Mouse (Mus musculus) megakaryocyte, embryonic 14.5 days (primary cell): Measurements from ENCODE around the gene Nudt15.

Source experiments
- FLI1 ChIP-seq: IDR thresholded peaks from 2 replicates; pipeline ENCODE4 v1.6.1; 2012; ENCODE audit warnings: low read length, inconsistent platforms, mixed read lengths
- GATA1 ChIP-seq: IDR thresholded peaks from 3 replicates; pipeline ENCODE4 v1.6.1; 2012; ENCODE audit warnings: mixed read lengths, low read length, inconsistent platforms, borderline replicate concordance

GRCm38 (mm10) chr14:73574053-73574452 lies 26.0 kb upstream of the Nudt15 start:
- no peak for TF ChIP-seq GATA1
- TF ChIP-seq FLI1, result no peak
